Mouse (Mus musculus) regulatory T cell (primary cell): ENCODE measurements at regions not wholly inside any gene's neighbourhood (a gene's known extent, or its start where the extent isn't known, plus 50 kb on each side); places are given as distances from the start of the nearest gene placed in this dataset.

Experiments
- in situ Hi-C: fragments of 300-600 bp; cut with MboI, MseI; formaldehyde crosslinking; loops from one replicate; pipeline ENCODE4 v1.15.1; 2025; ENCODE audit warnings: high pct_unique_total_duplicates

GRCm38 (mm10) chrX:12365582-12366323, 205.6 kb upstream of the Bcor start:
- in situ Hi-C loops = no loop called here

GRCm38 (mm10) chrX:12366801-12367200, 206.6 kb upstream of the Bcor start:
- in situ Hi-C loops = no loop called here

GRCm38 (mm10) chrX:12373670-12374069, 213.5 kb upstream of the Bcor start:
- in situ Hi-C loops = no loop called here

DNA sequence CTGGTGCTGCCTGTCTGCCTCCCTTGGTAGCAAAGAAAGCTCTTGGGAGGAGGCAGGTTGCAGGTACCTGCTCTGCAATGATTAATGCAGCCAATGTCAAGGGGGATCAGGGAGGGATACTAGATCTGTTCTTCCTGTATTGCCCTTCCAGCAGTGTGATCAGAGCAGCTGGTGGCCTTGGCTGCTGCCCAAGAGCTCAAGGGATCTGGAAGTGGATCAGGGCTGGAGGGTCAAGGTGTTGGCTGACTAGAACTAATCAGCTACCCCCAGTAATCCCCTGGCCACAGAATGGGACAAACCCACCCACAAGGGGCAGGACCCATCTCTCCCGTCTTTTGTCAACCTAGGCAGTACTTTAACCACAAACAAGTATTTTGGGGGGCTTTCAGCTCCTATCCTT, 211.8 kb upstream of the Atp6ap2 start:
- in situ Hi-C loops = no loop called here

GRCm38 (mm10) chrX:12376238-12376980, 211.2 kb upstream of the Atp6ap2 start:
- in situ Hi-C loops = no loop called here

- in situ Hi-C loops = no loop called here
Measured at GRCm38 (mm10) chrX:12377441-12377840, 210.2 kb upstream of the Atp6ap2 start.

GRCm38 (mm10) chrX:12392145-12392825, 195.3 kb upstream of the Atp6ap2 start:
- in situ Hi-C loops = no loop called here

GRCm38 (mm10) chrX:12409319-12409718, 178.3 kb upstream of the Atp6ap2 start:
- in situ Hi-C loops = no loop called here

DNA sequence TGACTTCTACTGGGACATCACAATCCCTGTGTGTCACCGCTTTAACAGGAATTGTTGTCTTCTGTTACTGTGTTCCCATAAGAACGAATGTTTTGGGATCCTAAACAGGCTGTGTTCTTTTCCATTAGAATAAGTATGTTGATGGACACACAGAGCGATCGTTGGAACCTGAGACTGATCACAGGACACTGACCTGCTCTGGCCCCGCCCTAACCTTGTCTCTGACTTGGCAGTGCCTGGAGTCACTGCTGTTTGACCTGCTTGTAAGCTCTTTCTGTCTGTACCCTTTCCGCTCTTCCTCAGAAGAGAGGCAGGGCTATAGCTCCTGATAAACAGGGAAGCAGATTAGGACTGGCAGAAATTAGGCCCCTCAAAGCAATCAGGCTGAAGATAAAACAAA, 162.0 kb upstream of the Atp6ap2 start:
- in situ Hi-C loops = no loop called here

DNA sequence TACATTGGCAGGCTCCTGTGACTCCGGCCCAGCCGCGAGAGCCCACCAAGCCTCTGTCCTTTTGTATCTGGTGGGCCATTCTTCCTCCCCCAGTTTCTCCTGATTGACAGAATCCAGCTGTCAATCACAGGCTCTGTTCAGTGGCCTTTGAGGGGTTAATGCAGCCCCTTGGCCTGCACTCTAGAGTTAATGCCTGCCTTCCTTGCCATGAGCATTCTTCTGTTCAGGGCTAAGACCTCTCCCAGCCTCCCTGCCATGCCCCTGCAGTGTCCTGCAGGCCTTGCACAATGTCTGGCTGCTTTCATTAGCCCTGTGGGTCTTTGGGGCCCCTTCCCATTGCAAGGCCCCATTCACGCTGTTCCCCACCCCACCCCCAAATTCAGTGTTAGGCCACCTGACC, 160.9 kb upstream of the Atp6ap2 start:
- in situ Hi-C loops = no loop called here

DNA sequence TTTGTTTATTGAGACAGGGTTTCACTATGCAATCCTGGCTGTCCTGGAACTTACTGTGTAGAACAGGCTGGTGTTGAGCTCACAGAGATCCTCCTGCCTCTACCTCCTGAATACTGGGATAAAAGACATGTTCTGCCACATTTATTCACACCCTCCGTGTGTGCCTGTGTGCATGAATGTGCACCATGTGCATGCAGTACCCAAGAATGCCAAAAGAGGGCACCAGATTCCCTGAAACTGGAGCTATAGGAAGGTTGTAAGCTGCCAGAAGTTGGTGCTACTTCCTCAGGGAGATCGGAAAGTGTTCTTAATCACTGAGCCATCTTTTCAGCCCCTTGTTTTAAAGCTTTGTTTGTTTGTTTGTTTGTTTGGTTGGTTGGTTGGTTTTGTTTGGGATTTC, 155.3 kb upstream of the Atp6ap2 start:
- in situ Hi-C loops = no loop called here

GRCm38 (mm10) chrX:12435656-12436055, 151.9 kb upstream of the Atp6ap2 start:
- in situ Hi-C loops = no loop called here

GRCm38 (mm10) chrX:12436106-12436505, 151.5 kb upstream of the Atp6ap2 start:
- in situ Hi-C loops = no loop called here

GRCm38 (mm10) chrX:12439447-12439846, 148.2 kb upstream of the Atp6ap2 start:
- in situ Hi-C loops = no loop called here

DNA sequence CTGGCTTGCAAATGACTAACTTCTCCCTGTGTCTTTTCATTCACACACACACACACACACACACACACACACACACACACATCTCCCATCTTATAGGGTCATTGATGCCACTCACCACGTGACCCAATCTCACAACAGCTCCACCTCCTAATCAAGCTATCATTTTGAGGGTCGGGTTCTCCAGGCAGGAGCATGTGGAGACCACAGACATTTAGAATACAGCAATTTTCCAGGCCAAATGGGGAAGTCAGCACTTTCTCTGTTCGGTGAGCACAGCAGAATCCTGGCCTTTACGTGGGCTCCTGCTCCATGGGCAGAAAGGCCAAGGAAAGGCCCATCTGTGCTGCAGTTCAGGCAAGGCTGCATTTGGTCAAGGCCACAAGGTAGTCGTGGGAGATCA, 143.8 kb upstream of the Atp6ap2 start:
- in situ Hi-C loops = no loop called here

GRCm38 (mm10) chrX:12445093-12445492, 142.5 kb upstream of the Atp6ap2 start:
- in situ Hi-C loops = no loop called here

DNA sequence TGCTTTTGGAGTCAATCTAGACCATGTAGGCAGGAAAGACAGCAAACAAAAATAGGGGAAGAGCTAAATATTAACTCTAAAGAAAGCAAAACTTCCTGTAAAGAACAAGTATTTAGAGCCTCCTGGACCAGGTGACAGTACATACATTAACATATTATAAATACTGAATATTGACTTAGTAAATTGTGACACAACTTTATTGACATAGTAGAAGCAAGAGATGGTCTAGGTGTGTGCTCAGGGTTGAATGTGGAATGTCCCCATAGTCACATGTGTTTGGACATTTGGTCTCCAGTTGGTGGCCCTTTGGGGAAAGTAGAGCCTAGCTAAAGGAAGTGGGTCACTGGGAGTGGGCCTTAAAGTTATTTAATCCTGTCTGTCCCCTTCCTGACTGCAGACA, 139.6 kb upstream of the Atp6ap2 start:
- in situ Hi-C loops = no loop called here

DNA sequence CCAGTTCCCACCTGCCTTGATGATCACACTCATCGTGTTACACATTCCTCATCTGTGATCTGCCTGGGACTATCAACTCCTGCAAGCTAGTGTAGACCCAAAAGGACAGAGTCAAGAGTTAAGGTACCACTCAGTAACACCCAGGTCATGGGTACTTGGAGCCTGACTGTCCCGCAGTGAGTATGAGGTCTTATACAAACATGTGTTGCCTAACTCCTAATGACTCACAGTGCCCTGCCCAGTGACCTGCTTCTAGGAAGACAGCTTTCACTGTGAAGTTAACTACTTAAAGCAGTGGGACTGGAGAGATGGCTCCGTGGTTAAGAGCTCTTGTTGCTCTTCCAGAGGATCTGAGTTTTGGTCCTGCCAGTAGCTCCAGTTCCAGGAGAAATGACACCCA, 137.9 kb upstream of the Atp6ap2 start:
- in situ Hi-C loops = loop anchor here (25.0 kb wide), 1 partner anchor 1137 kb away; the partner anchor contains the start of genes H2al1b, H2al1c, H2al1d and H2al1e

DNA sequence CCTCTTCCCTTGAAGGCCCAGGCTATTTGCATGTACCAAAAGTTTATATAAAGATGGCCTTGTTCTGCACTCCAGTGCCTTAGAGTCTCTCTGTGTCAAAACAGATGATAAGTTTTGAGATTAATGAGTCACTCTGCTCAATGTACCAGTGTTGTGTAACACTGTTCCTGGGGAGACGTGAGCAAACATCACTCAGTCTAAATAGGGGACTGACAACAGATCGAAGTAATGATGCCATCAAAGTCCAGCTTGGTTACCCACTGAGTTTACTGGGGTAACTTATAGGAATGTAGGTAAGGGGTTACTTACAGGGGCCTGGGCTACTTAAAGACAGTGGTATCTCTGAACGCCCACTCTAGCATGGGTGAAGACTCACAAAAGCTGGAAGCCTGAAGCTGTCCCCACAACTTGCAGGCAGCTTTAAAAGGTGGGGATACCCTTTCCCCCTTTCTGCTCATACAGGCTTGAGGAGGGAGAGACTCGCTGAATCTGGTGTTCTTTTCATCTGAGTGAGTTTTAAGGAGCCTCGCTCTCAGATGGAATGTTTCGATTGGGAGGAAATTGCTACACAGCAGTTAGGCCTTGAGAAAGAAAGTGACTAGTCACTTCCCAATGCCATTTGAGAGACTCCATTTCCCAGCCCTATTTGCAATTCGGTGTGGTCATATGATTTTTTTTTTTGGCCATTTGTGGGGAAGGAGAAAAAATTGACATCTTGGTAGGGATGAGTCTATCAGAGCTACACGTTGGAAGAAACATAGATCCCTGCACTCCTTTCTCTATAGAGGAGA, 134.4 kb upstream of the Atp6ap2 start:
- in situ Hi-C loops = loop anchor here (25.0 kb wide), 1 partner anchor 1141 kb away; the partner anchor contains the start of genes H2al1b, H2al1c, H2al1d and H2al1e

- in situ Hi-C loops = loop anchor here (25.0 kb wide), 1 partner anchor 1149 kb away; the partner anchor contains the start of genes H2al1b, H2al1c, H2al1d and H2al1e
Measured at GRCm38 (mm10) chrX:12461657-12462056, 125.9 kb upstream of the Atp6ap2 start.

DNA sequence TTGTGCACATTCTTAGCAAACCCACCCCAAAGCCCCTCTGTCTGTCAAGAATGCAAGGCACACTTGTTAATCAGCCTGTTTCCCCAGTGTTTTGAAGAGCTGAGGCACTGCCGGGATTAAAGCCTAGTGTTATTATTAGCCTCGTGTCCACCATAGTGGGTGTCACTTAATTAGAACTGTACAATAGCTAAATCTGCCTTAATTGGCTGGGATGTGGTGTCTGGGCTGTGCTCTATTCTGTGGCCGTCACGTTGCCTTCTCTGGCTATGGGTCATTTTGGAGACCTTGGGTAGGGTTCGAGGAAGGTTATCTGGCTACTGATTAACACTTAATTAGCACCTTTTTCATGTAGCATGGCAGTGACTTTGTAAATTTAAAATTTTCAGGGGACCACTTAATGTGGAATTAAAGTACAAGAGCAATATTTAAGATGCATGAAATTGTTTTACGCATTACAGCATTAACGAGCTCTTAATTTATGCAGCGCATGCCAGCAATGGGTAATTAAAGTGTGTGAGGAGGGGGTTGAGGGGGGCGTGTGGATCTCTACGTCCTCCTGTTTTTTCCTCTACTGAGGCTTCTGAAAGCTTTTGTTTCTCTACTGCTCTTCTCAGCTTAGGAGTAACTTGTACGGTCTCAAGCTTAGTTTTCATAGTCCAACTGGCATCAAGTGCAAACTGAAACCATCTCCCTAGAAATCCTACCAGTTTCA, 124.5 kb upstream of the Atp6ap2 start:
- in situ Hi-C loops = loop anchor here (25.0 kb wide), 1 partner anchor 1151 kb away; the partner anchor contains the start of genes H2al1b, H2al1c, H2al1d and H2al1e
